Mouse (Mus musculus) liver, embryonic 11.5 days (tissue): ENCODE data around the gene Krt222. TPM values are rescaled to one million over a fixed set of nuclear protein-coding genes. Genes with fewer than 3 reads are reported as not detected.

ENCODE experiments used
- ATAC-seq: fragments of 200-750 bp; cut with Nextera tagmentation; replicated peaks from 2 replicates; pipeline ENCODE4 v1.8.0; 2017; ENCODE audit warnings: moderate number of reproducible peaks, mild to moderate bottlenecking, moderate TSS enrichment, moderate library complexity; ENCODE audit not compliant: low FRiP score
- DNase-seq: peaks from one replicate; pipeline ENCODE4 v3.0.0-alpha.2; 2017; ENCODE audit warnings: low spot score
- H3K27ac ChIP-seq: fragments of 300-500 bp; sonication (generic); 2 replicates; pipeline ENCODE4 v1.5.1; 2014; ENCODE audit warnings: mild to moderate bottlenecking, low read depth, low read length, control low read depth
- H3K27me3 ChIP-seq: fragments of 300-500 bp; sonication (generic); replicated peaks from 2 replicates; pipeline ENCODE4 v1.6.1; 2014; ENCODE audit warnings: low read length, mixed read lengths; ENCODE audit not compliant: control insufficient read depth, insufficient read depth
- H3K36me3 ChIP-seq: fragments of 300-500 bp; sonication (generic); 2 replicates; pipeline ENCODE4 v1.6.1; 2014; ENCODE audit warnings: mild to moderate bottlenecking, low read length, moderate library complexity, mixed read lengths; ENCODE audit not compliant: control insufficient read depth, insufficient read depth
- H3K4me1 ChIP-seq: fragments of 300-500 bp; sonication (generic); replicated peaks from 2 replicates; pipeline ENCODE4 v1.6.1; 2014; ENCODE audit warnings: low read length, mixed read lengths; ENCODE audit not compliant: control insufficient read depth, insufficient read depth
- H3K4me2 ChIP-seq: fragments of 300-500 bp; sonication (generic); 2 replicates; pipeline ENCODE4 v1.6.1; 2014; ENCODE audit warnings: mild to moderate bottlenecking, control low read depth, moderate library complexity
- H3K4me3 ChIP-seq: fragments of 300-500 bp; sonication (generic); 2 replicates; pipeline ENCODE4 v1.5.1; 2014; ENCODE audit warnings: low read depth, low read length, control low read depth
- H3K9ac ChIP-seq: fragments of 300-500 bp; sonication (generic); 2 replicates; pipeline ENCODE4 v1.6.1; 2014; ENCODE audit warnings: low read depth, low read length, control low read depth
- H3K9me3 ChIP-seq: fragments of 300-500 bp; sonication (generic); 2 replicates; pipeline ENCODE4 v1.6.1; 2016; ENCODE audit warnings: low read length, inconsistent platforms, mixed read lengths; ENCODE audit not compliant: control insufficient read depth
- WGBS: fragments of 180-500 bp; shearing (Covaris S2); extraction: QIAGEN DNeasy Blood & Tissue Kit; methylation state at CpG from one replicate; pipeline ENCODE4 v1.1.7; 2014; 5-methylcytosine and 5-hydroxymethylcytosine counted together
- polyA plus RNA-seq: library from polyadenylated mRNA; unstranded; fragments of >200 nt; fragmentation: Nextera tagmentation; extraction: Ambion mirVana; gene quantifications from 2 replicates; pipeline ENCODE4 v1.2.1, GENCODE M21; 2014

Krt222 gene
- polyA plus RNA-seq, 1 experiment from 2014 or later = 0.14 TPM

DNA sequence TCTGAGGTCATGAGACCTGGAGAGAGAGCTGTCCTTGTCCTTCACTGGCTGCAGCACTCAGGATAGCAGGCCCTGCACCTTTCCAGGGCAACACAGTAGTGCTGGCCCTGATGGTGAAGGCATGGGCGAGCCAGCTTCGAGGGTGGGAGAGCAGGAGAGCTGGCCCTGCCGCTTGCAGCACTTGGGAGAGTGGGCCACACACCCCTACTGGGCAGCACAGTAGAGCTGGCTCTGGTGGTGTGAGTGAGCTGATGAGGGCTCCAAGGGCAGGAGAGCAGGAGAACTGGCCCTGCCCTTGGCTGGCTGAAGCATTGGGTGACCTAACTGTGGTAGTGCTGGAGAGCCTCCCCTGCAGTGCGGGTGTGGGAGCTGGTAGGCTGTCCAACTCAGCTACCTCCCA lies 28.8 kb upstream of the Krt222 start:
- DNase-seq = no peak
- no peak overlapping the region for H3K4me2 ChIP-seq
- 78% methylated on average over 4 of the region's 4 CpGs for WGBS
- no peak for ATAC-seq
- H3K4me1 ChIP-seq = no peaks in the 10 kb centered on the region
- no peaks in the 10 kb centered on the region for H3K9me3 ChIP-seq
- H3K27me3 ChIP-seq = no peaks in the 10 kb centered on the region
- H3K4me3 ChIP-seq = no peak overlapping the region
- no peaks in the 10 kb centered on the region for H3K36me3 ChIP-seq
- no peak overlapping the region for H3K9ac ChIP-seq
- no peak overlapping the region for H3K27ac ChIP-seq

DNA sequence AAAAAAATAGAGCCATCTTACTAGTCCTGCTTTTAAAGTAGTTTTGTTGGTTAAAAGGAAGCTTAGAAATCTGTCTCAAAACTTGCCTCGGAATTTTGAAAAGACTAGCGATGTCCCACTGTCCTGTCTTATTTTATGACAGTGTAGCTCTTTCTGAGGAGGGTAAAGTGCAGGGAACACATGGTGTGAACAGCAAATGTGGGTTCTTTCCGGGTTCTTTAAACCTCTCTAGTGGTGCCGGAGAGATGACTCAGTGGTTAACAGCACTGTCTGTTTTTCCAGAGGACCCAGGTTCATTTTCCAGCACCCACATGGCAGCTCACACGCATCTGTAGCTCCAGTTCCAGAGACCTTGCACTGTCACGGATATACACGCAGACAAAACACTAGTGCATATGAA lies 25.3 kb upstream of the Krt222 start:
- Histone ChIP-seq H3K27me3 (no peaks in the 10 kb centered on the region), H3K36me3 (no peaks in the 10 kb centered on the region), H3K27ac (no peak overlapping the region), H3K9ac (no peak overlapping the region), H3K4me2 (no peak overlapping the region), H3K9me3 (no peaks in the 10 kb centered on the region), H3K4me3 (no peak overlapping the region), H3K4me1 (no peaks in the 10 kb centered on the region)
- WGBS = 66% methylated on average over 7 of the region's 7 CpGs
- DNase-seq (no peak), ATAC-seq (no peak)

DNA sequence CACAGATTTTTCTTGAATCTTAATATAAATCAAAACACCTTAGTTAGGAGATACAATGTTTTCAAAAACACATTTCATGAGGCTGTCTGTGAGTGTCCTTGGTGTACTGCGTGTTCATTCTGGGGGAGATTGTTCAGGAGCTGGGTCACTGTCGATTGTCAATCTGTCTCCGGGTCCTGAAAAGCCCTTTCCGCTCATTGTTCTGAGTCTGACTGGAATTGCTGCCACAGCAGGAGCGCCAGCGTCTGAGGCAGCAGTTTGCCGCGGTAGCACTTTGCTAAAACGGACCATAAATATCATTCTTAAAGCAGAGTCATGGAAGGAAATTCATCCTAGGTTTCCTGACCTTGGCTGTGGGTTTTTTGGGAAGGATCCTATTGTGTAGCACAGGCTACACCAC lies 21.9 kb upstream of the Krt222 start:
- ATAC-seq = no peak
- 56% methylated on average over 9 of the region's 9 CpGs for WGBS
- H3K27me3 ChIP-seq = no peaks in the 10 kb centered on the region
- H3K4me3 ChIP-seq = no peak overlapping the region
- no peaks in the 10 kb centered on the region for H3K4me1 ChIP-seq
- H3K4me2 ChIP-seq = no peak overlapping the region
- H3K9ac ChIP-seq = no peak overlapping the region
- no peaks in the 10 kb centered on the region for H3K36me3 ChIP-seq
- no peaks in the 10 kb centered on the region for H3K9me3 ChIP-seq
- H3K27ac ChIP-seq = no peak overlapping the region
- DNase-seq = no peak

DNA sequence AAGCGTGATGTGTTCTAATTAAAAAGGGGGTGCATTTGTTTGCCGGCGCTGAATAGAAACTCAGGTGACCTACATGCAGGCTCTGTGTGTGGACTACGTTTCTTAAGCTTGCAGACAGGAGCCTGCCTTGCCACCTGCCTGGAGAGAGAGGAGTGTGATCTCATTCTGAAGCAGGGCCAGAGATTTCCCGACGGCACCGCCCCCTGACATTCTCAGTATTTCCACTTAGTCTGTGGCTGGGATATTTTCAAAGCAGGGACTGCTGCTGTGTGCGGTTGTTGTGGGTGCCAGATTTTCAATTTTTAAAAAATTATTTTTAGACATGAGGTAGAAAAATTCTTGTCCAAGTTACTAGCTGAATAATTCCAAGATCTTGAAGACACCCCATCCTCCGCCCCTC lies 21.3 kb upstream of the Krt222 start:
- DNase-seq = no peak
- 63% methylated on average over 9 of the region's 9 CpGs for WGBS

DNA sequence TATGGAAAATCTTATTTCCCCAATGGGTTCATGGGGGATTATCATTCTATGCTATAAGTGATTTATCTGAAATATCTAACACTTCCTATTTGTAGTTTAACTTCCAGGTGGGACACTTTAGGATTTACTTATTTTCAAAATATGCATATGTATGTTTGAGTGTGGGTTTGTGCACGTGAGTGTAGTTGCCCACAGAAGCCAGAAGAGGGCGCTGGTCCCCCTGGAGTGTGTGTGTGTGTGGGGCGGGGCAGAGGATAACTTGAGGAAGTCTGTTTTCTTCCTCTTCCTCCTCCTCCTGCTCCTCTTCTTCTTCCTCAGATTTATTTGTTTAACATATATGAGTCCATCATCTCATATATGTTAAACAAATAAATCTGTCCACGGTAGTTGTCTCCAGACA lies 12.3 kb upstream of the Krt222 start:
- WGBS = 64% methylated on average over 4 of the region's 4 CpGs
- Histone ChIP-seq H3K4me1 (no peaks in the 10 kb centered on the region), H3K27me3 (no peaks in the 10 kb centered on the region), H3K36me3 (no peaks in the 10 kb centered on the region), H3K4me3 (no peak overlapping the region), H3K9ac (no peak overlapping the region), H3K9me3 (no peaks in the 10 kb centered on the region), H3K4me2 (no peak overlapping the region), H3K27ac (no peak overlapping the region)
- DNase-seq = no peak
- ATAC-seq = no peak

More for the DNA sequence above, 21.3 kb upstream of the Krt222 start:
- H3K4me1 ChIP-seq = no peaks in the 10 kb centered on the region
- H3K4me2 ChIP-seq = no peak overlapping the region
- ATAC-seq = no peak
- H3K9ac ChIP-seq = no peak overlapping the region
- no peaks in the 10 kb centered on the region for H3K27me3 ChIP-seq
- no peaks in the 10 kb centered on the region for H3K9me3 ChIP-seq
- no peak overlapping the region for H3K4me3 ChIP-seq
- no peaks in the 10 kb centered on the region for H3K36me3 ChIP-seq
- H3K27ac ChIP-seq = no peak overlapping the region

DNA sequence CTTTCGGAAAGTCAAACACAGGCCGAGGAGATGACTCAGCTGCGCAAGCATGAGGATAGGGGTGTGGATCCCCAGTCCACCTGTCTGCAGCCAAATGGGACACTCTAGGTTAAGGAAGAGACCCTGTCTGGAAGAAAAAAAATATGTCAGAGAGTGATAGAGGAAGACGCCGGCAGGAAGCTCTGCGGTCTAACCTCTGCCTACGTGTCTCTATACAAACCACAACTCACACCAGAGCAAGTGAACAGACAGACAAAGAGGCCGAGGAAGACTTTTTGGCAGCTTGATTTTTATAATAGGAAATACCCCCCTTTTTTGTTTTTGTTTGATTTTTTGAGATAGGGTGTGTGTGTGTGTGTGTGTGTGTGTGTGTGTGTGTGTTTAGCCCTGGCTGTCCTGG lies 11.4 kb upstream of the Krt222 start:
- no peak overlapping the region for H3K27ac ChIP-seq
- DNase-seq = no peak
- no peak overlapping the region for H3K4me3 ChIP-seq
- H3K4me1 ChIP-seq = no peaks in the 10 kb centered on the region
- no peaks in the 10 kb centered on the region for H3K36me3 ChIP-seq
- no peaks in the 10 kb centered on the region for H3K9me3 ChIP-seq
- H3K4me2 ChIP-seq = no peak overlapping the region
- WGBS = 81% methylated on average over 8 of the region's 8 CpGs
- H3K9ac ChIP-seq = no peak overlapping the region
- no peak for ATAC-seq
- no peaks in the 10 kb centered on the region for H3K27me3 ChIP-seq

DNA sequence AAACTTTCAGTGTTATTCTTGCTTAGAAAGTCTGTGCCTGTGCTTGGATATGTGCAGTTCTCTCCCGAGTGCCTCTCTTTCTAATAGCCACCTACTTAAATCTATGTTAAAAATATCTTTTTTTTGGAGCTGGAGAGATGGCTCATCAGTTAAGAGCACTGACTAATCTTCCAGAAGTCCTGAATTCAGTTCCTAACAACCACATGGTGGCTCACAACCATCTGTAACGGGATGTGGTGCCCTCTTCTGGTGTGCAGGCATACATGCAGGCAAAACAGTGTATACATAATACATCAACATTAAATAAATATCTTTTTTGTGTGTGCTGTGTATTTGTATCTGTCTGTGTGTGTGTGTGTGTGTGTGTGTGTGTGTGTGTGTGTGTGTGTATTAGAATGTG lies 10.0 kb upstream of the Krt222 start:
- Histone ChIP-seq H3K27ac (no peak overlapping the region), H3K27me3 (no peaks in the 10 kb centered on the region), H3K9me3 (no peaks in the 10 kb centered on the region), H3K4me2 (no peak overlapping the region), H3K9ac (no peak overlapping the region), H3K4me1 (no peaks in the 10 kb centered on the region), H3K36me3 (no peaks in the 10 kb centered on the region), H3K4me3 (no peak overlapping the region)
- 56% methylated on average over 2 of the region's 2 CpGs for WGBS
- ATAC-seq (no peak), DNase-seq (no peak)

DNA sequence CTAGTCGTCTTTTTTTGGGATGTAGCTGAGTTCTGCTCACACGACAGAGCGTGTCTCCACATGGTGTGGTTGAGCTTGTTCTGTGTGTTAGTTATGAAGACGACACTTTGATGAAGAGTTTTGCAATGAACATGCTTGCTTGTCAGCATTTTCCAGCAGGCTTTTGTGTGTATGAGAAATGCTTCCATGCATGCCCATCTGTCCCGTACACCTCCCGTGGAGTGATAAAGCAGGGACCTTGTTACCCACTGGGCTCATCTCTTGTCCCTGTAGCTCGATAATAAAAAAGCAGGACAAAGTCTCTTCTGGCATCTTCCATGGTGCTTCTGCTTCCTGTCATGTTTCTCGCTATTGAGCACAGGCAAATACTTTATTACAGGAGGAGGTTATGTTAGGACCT lies 8.8 kb upstream of the Krt222 start:
- 77% methylated on average over 8 of the region's 8 CpGs for WGBS
- Histone ChIP-seq H3K9me3 (no peaks in the 10 kb centered on the region), H3K36me3 (no peaks in the 10 kb centered on the region), H3K4me3 (no peak overlapping the region), H3K9ac (no peak overlapping the region), H3K27me3 (no peaks in the 10 kb centered on the region), H3K27ac (no peak overlapping the region), H3K4me1 (no peaks in the 10 kb centered on the region), H3K4me2 (no peak overlapping the region)
- ATAC-seq = no peak
- no peak for DNase-seq

DNA sequence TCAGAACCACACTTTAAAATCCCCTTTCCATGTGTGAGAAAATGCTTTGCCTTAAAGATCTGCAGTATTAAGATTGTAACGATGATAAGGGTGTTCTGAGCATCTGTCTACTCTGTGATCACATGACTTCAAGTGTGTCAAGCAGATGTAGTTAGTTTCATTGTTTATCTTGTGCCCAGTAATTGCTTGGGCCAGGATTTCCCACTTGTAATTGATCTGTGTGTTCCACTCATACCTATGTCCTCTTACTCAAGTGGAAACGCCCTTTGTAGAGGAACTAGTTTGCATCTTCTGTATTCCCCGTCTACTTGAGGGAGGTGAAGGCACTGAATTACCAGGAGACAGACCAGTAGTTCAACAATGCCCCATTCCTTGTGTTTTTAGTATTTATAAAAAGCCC lies 6.8 kb upstream of the Krt222 start:
- no peak for DNase-seq
- ATAC-seq = no peak
- Histone ChIP-seq H3K9ac (no peak overlapping the region), H3K9me3 (no peaks in the 10 kb centered on the region), H3K4me1 (no peaks in the 10 kb centered on the region), H3K27ac (no peak overlapping the region), H3K4me2 (no peak overlapping the region), H3K27me3 (no peaks in the 10 kb centered on the region), H3K36me3 (no peaks in the 10 kb centered on the region), H3K4me3 (no peak overlapping the region)
- 59% methylated on average over 3 of the region's 3 CpGs for WGBS
